Mouse (Mus musculus) 3T3-L1 (cell line): ENCODE data around the gene Tspan4.
"Not testable (repeated sequence)": the region's sequence is repeated elsewhere in the genome, so short reads cannot be mapped to it uniquely, and the experiment has no call there.

ENCODE experiments used
- DNase-seq: peaks from one replicate; pipeline ENCODE4 v3.0.0-alpha.2; 2015; ENCODE audit warnings: low read depth, low spot score

The Tspan4 gene

GRCm38 (mm10) chr7:141439140-141439679 lies 35.8 kb upstream of the Tspan4 start:
- DNase-seq = no peak

- DNase-seq = no peak
Measured at GRCm38 (mm10) chr7:141439811-141440210, 35.2 kb upstream of the Tspan4 start.

- DNase-seq = peak; percentile 53
Measured at GRCm38 (mm10) chr7:141440613-141441012, 34.4 kb upstream of the Tspan4 start.

- DNase-seq = no peak
Measured at GRCm38 (mm10) chr7:141441460-141441859, 33.6 kb upstream of the Tspan4 start.

GRCm38 (mm10) chr7:141442199-141442598 lies 32.8 kb upstream of the Tspan4 start:
- no peak for DNase-seq

GRCm38 (mm10) chr7:141443081-141443821 lies 31.8 kb upstream of the Tspan4 start:
- peak; percentile 68 for DNase-seq

GRCm38 (mm10) chr7:141443828-141444237 lies 31.2 kb upstream of the Tspan4 start, which contains the start of gene Pidd1:
TSS of gene Pidd1 (minus strand) at chr7:141444025.
- DNase-seq = peak; percentile 76

- not testable (repeated sequence) for DNase-seq
Measured at GRCm38 (mm10) chr7:141446374-141446773, 28.7 kb upstream of the Tspan4 start.

- peak; percentile 96 for DNase-seq
Measured at GRCm38 (mm10) chr7:141447110-141447991, 27.7 kb upstream of the Tspan4 start, which contains the start of gene Rplp2. TSS of gene Rplp2 (plus strand) at chr7:141447370.

GRCm38 (mm10) chr7:141451928-141452327 lies 23.1 kb upstream of the Tspan4 start:
- DNase-seq = no peak

GRCm38 (mm10) chr7:141453636-141454035 lies 21.4 kb upstream of the Tspan4 start:
- no peak for DNase-seq

- peak; percentile 83 for DNase-seq
Measured at GRCm38 (mm10) chr7:141454967-141455551, 20.0 kb upstream of the Tspan4 start, which contains the start of gene Pnpla2. TSS of gene Pnpla2 (plus strand) at chr7:141455198.

- DNase-seq = peak; percentile 79
Measured at GRCm38 (mm10) chr7:141455610-141456314, 19.3 kb upstream of the Tspan4 start.

GRCm38 (mm10) chr7:141456739-141457138 lies 18.3 kb upstream of the Tspan4 start:
- DNase-seq = peak; percentile 55

- DNase-seq = no peak
Measured at GRCm38 (mm10) chr7:141457236-141457635, 17.8 kb upstream of the Tspan4 start.

GRCm38 (mm10) chr7:141457986-141458660 lies 16.9 kb upstream of the Tspan4 start:
- DNase-seq = peak; percentile 68

- no peak for DNase-seq
Measured at GRCm38 (mm10) chr7:141458661-141459060, 16.4 kb upstream of the Tspan4 start.

- no peak for DNase-seq
Measured at GRCm38 (mm10) chr7:141459301-141459711, 15.7 kb upstream of the Tspan4 start.

GRCm38 (mm10) chr7:141460001-141460390 lies 15.0 kb upstream of the Tspan4 start:
- DNase-seq = no peak

- DNase-seq = no peak
Measured at GRCm38 (mm10) chr7:141460391-141461113, 14.5 kb upstream of the Tspan4 start, which contains the start of gene Cracr2b. TSS of gene Cracr2b (plus strand) at chr7:141461094.
